Mouse (Mus musculus): Measurements from ENCODE around the gene Pmm1.
"Not testable (repeated sequence)": the region's sequence is repeated elsewhere in the genome, so short reads cannot be mapped to it uniquely, and the experiment has no call there.

Pmm1 gene

DNA sequence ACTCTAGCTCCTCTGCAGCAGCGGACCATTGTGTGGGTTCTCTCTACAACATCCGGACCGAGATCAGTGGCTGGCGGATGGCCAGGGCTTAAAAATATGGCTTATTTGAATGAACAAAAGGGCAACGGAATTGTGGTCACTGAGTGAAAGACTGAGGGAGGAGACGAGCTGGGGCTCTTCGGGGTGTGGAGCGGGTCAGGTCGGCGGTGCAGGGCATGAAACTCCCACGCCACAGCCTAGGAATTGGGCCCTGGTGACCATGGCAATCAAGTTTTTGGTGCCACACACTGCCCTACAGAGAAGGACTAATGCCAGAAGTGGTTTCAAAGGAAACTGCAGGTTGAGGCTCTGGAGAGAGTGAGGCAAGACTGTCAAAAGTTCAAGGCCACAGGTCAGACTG lies 32.5 kb downstream of the Pmm1 start:
- CTCF ChIA-PET: interaction anchor here (0.7 kb wide), 2 partner anchors 29 to 1909 kb away, joined by 4 to 7 read pairs; no protein-coding TSS in a partner anchor

DNA sequence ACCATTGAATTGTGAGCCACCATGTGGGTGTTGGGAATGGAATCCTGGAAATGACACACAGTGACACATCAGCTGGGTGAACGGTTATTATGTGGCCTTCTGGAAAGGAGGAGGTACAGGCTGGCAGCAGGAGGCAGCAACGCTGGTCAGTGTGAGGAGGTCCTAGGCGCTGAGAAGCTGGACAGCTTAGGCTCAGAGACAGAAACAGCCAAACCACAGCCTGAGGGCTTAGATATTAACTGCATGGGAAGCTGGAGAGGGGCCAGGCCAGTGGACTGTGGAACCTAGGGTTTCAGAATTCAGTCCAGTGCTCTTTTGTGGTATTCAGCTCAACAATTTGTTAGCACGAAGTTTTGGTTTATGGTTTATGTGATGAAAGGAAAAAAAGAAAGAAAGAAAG lies 33.0 kb downstream of the Pmm1 start:
- CTCF ChIA-PET: interaction anchor here (0.6 to 0.7 kb wide), 3 partner anchors 29 to 1909 kb away, joined by 4 to 7 read pairs (median 6); no protein-coding TSS in a partner anchor

DNA sequence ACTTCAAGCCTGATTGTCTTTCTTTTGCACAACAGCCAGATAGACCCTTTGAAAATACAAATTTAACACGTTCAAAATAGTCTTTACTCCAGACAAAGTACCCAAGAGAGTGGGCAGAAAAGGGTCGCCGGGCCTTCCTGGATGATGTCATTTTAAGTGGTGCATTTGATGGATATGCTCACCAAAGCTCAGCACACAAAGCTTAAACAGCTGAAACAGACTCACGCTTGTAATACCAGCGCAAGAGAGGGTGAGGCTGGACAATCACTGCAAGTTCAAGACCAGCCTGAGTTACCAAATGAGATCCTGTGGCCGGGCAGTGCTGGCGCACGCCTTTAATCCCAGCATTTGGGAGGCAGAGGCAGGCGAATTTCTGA lies 34.3 kb downstream of the Pmm1 start:
- CTCF ChIA-PET: no interaction called here

DNA sequence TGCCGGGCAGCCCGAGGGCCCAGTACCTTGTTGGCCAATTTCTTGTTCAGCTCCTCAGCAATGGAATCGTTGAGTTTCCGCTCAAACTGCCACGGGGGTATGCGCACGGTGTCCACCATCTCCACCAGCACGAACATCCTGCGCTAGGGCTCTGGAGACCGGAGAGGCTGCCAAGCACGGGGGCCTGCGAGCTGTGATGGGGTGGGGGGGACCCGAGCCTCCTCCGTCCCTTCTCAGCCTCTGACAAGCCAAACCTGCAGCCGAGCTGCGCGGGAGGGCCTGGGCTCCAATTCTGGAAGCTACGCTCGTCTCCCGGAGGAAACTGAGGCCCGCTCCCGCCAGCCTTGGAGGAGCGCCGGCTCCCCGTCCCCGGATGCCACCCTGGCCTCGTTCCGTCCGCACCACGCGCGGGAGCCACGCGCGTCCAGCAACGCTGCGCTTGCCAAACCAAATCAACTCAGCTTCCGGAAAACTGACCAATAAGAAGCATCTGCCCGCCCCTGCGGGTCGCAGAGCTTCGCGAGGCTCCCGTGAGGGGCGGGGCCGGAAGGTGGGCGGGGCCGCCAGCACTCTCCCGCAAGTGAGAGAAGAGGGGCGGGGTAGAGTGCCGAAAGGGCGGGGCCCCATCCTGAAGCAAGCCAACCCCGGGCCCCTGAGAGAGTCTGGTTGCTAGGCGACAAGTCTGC lies 34.8 kb downstream of the Pmm1 start, which contains the start of gene Polr3h:
Gene Polr3h (minus strand): TSS at position 481 of the 686 bp plus-strand sequence.
- CTCF ChIA-PET: interaction anchor here (0.5 to 1.1 kb wide), 2 partner anchors 12 to 249 kb away, joined by 3 read pairs; no protein-coding TSS in a partner anchor

DNA sequence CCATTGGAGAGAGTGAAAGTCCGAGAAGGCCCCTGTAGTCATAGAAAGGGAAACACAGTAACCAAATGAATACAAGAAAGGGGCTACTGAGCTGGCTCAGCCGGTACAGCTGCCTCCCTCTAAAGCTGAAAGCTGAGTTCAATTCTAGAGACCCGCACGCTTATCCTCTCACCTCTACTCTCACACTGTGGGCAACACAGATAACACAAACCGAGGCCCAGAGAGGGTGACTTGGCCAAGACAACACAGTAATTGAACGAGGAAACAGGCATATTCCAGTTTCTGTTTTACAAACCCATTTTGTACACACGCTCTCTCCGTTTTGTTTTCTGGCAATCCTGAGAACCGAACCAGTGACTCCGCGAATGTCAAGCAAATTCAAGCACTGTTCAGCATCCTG lies 35.8 kb downstream of the Pmm1 start:
- CTCF ChIA-PET: interaction anchor here (1.1 kb wide), 1 partner anchor 13 kb away, joined by 3 read pairs; no protein-coding TSS in a partner anchor

DNA sequence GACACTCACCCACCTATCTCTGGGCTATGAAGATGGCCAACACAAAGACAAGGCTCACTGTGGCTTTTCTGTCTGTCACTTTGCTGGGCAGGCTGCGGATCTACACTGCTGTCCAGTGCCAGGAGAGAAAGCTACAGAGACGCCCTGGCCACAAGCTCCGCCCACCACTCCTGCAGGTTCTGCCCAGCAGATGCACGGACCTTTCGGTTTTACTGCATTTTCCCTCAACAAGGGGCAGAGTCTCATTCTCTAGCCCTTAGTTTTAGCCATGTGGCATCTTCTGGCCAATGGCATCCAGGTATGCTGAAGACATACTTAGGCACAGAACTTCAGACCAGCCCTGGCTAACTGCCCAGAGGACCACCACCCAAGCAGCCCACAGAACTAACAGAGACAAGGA lies 39.5 kb downstream of the Pmm1 start:
- CTCF ChIA-PET: no interaction called here

DNA sequence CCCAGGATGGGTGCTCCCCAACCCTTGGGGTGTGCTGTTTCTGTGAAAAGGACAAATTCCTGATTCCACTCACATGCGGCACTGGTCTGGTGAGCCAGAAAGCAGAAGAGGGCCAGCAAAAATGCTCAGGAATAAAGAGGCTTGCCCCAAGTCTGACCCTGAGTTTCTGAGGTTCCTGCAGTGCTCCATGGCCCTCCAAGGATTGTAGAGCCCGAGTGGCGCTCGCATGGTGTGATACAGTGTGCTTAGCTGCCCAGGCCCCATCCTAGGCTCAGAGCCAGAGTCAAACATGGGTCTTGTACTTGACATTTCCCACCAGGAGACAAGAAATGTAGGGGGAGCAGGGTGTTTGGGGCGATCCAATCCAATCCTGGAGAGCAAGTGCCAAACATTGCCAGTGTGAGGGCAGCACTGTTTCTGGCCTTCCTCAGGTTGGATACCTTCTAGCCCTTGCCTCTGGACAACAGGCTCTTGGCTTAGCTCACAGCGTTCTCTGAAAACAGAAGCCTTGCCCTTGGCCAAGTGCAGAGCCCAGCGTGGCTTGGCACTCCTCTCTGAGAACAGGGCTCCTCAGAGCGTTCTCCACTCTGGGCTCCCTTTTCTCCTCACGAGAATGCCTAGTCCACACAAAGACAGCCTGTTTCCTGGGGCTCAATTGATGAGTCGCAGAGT lies 40.0 kb downstream of the Pmm1 start:
- CTCF ChIA-PET: no interaction called here

DNA sequence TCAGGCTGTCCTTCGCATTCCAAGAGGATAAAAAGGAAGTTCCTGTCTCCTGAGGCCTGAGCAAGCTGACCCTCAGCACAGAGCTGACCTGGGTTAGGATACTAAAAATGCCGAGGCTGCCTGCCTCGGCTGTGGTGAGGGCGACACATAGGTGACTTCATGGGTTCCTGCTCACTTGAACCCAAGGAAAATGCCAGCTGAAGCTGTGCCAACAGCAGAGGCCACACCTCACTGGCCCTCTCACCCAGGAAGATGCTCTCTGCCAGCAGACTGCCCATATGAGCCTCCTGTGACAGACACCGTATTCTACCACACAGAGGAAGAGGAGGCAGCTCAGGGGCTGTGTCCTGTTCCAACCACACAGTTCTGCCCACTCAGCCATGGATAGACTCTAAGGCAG lies 41.7 kb downstream of the Pmm1 start:
- CTCF ChIA-PET: interaction anchor here (1.0 kb wide), 1 partner anchor 88 kb away, joined by 4 read pairs; no protein-coding TSS in a partner anchor

DNA sequence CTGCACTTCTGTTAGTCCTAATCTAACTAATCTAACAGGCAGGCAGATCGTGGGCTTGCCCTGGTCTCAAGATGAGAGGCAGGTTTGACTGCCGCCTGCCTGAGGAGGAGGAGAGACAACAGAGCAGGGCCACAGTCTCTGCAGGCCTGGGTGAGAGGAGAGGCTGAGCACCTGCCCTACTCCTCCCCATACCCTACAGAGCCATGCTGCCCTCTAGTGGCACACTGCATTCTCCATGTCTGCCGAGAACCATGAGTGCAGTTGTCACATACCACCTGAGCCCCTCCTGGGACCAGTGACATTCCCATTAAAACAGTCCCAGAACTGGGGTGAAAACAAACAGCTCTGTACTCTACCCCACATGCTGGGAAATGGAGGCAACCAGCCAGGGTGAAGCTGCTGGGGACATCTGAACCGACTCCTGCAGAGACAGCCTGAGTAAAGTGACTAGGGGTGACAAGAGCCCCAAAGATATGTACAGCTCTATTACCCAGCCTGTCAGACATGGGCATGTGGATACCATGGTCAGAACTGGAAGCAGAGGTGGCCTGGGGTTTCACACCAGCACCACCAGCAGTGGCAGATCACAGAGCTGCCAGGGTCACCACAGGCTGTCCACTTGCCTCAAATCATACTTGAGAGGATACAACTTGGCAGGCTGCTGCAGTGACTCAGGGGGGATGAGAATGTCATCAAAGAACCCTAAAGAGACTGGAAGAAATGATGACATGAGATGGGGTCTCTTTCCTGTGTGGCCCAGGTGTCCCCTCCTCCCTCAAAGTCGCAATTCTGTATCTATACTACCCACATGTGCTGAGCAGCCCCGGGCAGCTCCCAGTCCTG lies 42.9 kb downstream of the Pmm1 start:
- CTCF ChIA-PET: interaction anchor here (1.0 kb wide), 1 partner anchor 87 kb away, joined by 4 read pairs; no protein-coding TSS in a partner anchor

DNA sequence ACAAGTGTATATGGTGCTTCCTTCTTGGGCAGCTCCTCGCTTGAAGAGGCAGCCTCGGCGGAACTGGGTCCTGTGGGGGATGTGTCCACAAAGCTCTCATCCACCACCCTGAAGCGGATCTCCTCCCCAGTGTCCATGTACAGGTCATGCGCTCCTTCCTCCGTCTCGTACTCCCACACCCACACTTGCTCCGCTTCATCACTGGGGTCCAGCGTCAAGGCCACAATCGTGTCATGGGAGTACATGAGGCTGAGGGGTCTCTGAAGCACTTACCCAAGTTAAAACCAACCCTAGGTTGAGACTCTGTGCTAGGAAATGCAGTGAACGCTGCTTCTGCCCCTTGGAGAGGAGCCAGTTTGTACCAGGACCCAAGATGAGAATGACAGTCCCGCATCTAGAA lies 43.5 kb downstream of the Pmm1 start:
- CTCF ChIA-PET: interaction anchor here (0.6 to 1.1 kb wide), 2 partner anchors 72 to 86 kb away, joined by 4 to 5 read pairs; no protein-coding TSS in a partner anchor

DNA sequence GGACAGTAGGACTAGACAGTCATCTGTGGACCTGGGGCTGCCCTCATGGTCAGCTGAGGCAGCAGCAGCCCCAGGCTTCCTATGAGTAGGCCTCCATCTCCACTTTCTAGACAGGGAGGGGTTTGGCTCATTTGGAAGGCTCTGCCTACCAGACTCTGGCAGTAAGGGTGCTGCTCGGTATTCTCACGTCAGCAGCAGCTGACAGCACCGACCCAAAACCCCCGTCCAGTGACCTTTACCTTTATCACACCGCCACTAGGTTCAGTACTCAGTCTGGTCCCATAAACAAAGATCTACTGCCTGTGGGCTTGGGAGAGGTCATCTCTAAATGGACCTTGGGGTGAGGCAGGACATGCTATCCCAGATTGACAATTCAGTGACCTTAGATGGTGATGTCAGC lies 45.1 kb downstream of the Pmm1 start:
- CTCF ChIA-PET: no interaction called here

DNA sequence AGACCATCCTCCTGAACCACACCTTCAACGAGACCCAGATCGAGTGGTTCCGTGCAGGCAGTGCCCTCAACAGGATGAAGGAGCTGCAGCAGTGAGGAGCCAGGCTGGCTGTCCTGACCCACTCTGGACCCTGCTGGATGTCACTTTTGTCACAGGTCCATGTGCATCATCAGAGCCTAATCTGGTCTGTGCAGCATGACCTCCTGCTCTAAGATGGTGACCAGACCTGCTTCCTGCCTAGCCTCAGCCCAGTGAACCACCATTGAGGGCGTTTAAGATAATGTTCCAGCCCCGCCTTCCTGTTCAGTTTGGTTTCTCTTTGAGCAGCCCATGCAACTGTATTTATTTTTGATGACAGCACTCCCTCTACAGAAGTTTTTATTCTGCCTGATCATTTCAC lies 46.1 kb downstream of the Pmm1 start:
- CTCF ChIA-PET: no interaction called here

DNA sequence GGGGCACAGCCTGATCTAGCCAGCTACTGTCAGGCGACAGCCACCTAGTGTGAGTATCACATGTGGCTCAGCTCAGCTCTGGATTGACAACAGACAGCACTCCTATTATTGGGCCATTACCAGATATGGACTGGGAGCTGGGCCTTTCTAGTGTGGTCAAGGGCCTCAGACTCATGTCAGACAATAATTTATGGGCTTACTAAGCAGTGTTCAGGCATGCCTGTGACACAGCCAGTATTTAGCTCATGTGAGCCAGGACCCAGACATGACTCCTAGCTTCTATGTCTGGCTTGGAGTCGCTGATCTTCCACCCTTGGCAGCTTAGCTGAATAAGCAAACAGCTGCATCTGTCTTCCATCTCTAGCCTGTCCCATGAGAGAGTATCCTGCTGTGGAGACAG lies 48.2 kb downstream of the Pmm1 start:
- CTCF ChIA-PET: no interaction called here

DNA sequence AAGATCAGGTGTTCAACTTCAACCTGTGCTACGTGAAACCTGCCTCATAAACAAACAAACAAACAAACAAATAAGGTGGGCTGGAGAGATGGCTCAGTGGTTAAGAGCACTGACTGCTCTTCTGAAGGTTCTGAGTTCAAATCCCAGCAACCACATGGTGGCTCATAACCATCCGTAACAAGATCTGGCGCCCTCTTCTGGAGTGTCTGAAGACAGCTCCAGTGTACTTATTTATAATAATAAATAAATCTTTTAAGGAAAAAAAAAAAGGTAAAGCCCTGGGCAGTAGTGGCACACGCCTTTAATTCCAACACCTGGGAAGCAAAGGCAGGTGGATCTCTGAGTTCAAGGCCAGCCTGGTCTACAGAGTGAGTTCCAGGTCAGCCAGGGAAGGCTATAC lies 52.0 kb downstream of the Pmm1 start:
- CTCF ChIA-PET: not testable (repeated sequence)

DNA sequence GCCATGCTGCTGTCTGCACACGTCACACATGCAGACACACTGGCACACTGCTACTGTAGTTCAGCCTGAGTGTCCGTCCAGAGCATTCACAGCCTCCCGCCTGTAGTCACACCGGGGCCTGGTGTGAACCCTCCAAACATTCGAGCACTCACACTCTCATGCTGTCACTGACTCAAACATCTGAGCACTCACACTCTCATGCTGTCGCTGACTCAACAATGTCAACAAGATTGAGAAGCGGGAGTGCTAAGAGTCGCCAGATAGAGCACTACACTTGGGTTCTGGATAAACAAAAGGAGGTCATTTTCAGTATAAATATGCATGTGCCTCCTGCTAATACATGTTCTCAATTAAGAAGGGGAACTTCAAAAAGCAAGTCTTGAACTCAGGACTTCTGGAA lies 52.8 kb downstream of the Pmm1 start:
- CTCF ChIA-PET: no interaction called here

DNA sequence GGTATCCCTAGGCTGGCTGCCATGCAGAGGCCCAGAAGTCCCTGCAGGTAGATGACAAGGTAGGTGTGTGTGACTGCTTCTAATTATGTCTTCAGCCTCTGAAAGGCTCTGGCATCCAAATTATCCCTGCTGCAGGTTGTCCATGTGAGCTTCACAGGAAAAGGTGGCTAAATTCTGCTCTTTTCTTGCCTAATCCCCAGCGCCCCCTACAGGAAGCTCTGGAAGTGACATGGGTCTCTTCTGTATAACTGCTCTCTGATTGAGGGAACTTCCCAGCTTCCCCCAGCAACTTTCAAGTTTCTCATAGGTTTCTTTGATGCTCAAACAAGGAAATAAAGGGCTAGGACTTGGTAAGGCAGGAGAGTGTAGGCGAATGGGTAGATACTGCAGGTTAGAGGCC lies 55.8 kb downstream of the Pmm1 start:
- CTCF ChIA-PET: interaction anchor here (0.7 kb wide), 1 partner anchor 74 kb away, joined by 4 read pairs; no protein-coding TSS in a partner anchor
